Mouse (Mus musculus): ENCODE results near the gene Lix1l. TPM values are rescaled to one million over a fixed set of nuclear protein-coding genes. Genes with fewer than 3 reads are reported as not detected.

Lix1l gene
- polyA plus RNA-seq, 1 experiment from 2014 or later, result 0.73 TPM

- peaks cover 46% of the 10 kb centered on the region for H3K4me1 ChIP-seq (replicated peaks)
- H3K4me2 ChIP-seq, result peak within 1 kb of the TSS; percentile 82
- DNase-seq (peak; percentile 89), ATAC-seq (ENCODE audit: low read depth) (peak; percentile 95)
- peak within 1 kb of the TSS; percentile 62 for H3K27ac ChIP-seq
- peaks cover 44% of the 10 kb centered on the region for H3K27me3 ChIP-seq
- no peaks in the 10 kb centered on the region for H3K9me3 ChIP-seq (replicated peaks)
- peak within 1 kb of the TSS; percentile 63 for H3K4me3 ChIP-seq (replicated peaks)
- H3K9ac ChIP-seq, result peak within 1 kb of the TSS; percentile 73
- H3K36me3 ChIP-seq, result 0 out of 2 replicates have a peak, but pooled peaks cover 6% of the 10 kb centered on the region
- under 1% methylated on average over 36 of the region's 38 CpGs for WGBS (ENCODE audit: insufficient replicate concordance)
Measured at GRCm38 (mm10) chr3:96593790-96594560, 7.0 kb upstream of the Lix1l start, which contains the start of gene Polr3gl. Gene Polr3gl (minus strand): TSS chr3:96594181.

GRCm38 (mm10) chr3:96594851-96595250 lies 6.1 kb upstream of the Lix1l start:
- Histone ChIP-seq H3K4me1 (replicated peaks) (peaks cover 46% of the 10 kb centered on the region), H3K27me3 (peaks cover 52% of the 10 kb centered on the region), H3K27ac (no peak overlapping the region), H3K9ac (no peak overlapping the region), H3K36me3 (0 out of 2 replicates have a peak, but pooled peaks cover 6% of the 10 kb centered on the region), H3K4me3 (replicated peaks) (no peak overlapping the region), H3K9me3 (replicated peaks) (no peaks in the 10 kb centered on the region), H3K4me2 (no peak overlapping the region)
- ATAC-seq (ENCODE audit: low read depth) (no peak), DNase-seq (no peak)
- 82% methylated on average over 5 of the region's 5 CpGs for WGBS (ENCODE audit: insufficient replicate concordance)

GRCm38 (mm10) chr3:96595661-96596060 lies 5.3 kb upstream of the Lix1l start:
- H3K9ac ChIP-seq, result no peak overlapping the region
- ATAC-seq (ENCODE audit: low read depth) (no peak), DNase-seq (no peak)
- no peak overlapping the region for H3K4me3 ChIP-seq (replicated peaks)
- WGBS (ENCODE audit: insufficient replicate concordance), result 31% methylated on average over 6 of the region's 6 CpGs
- H3K4me2 ChIP-seq, result no peak overlapping the region
- H3K36me3 ChIP-seq, result 0 out of 2 replicates have a peak, but pooled peaks cover 1% of the 10 kb centered on the region
- peaks cover 54% of the 10 kb centered on the region for H3K4me1 ChIP-seq (replicated peaks)
- H3K27me3 ChIP-seq, result peaks cover 60% of the 10 kb centered on the region
- no peak overlapping the region for H3K27ac ChIP-seq
- no peaks in the 10 kb centered on the region for H3K9me3 ChIP-seq (replicated peaks)

- Histone ChIP-seq H3K27ac (no peak within 1 kb of the TSS), H3K9ac (peak within 1 kb of the TSS; percentile 56), H3K27me3 (peaks cover 67% of the 10 kb centered on the region), H3K4me2 (peak within 1 kb of the TSS; percentile 68), H3K9me3 (replicated peaks) (no peaks in the 10 kb centered on the region), H3K36me3 (no peaks in the 10 kb centered on the region), H3K4me3 (replicated peaks) (peak within 1 kb of the TSS; percentile 53), H3K4me1 (replicated peaks) (peaks cover 59% of the 10 kb centered on the region)
- no peak for ATAC-seq (ENCODE audit: low read depth)
- WGBS (ENCODE audit: insufficient replicate concordance), result 5% methylated on average over 20 of the region's 23 CpGs
- no peak for DNase-seq
Measured at GRCm38 (mm10) chr3:96596228-96596707, 4.7 kb upstream of the Lix1l start, which contains the start of gene Ankrd34a. Gene Ankrd34a (plus strand): TSS chr3:96596636.

GRCm38 (mm10) chr3:96596855-96597254 lies 4.1 kb upstream of the Lix1l start:
- ATAC-seq (ENCODE audit: low read depth) (no peak), DNase-seq (no peak)
- 3% methylated on average over 9 of the region's 12 CpGs for WGBS (ENCODE audit: insufficient replicate concordance)
- peaks cover 72% of the 10 kb centered on the region for H3K27me3 ChIP-seq
- H3K27ac ChIP-seq, result no peak overlapping the region
- H3K4me1 ChIP-seq (replicated peaks), result peaks cover 62% of the 10 kb centered on the region
- peak overlapping the region; percentile 68 for H3K4me2 ChIP-seq
- peak overlapping the region; percentile 53 for H3K4me3 ChIP-seq (replicated peaks)
- H3K9me3 ChIP-seq (replicated peaks), result no peaks in the 10 kb centered on the region
- no peaks in the 10 kb centered on the region for H3K36me3 ChIP-seq
- no peak overlapping the region for H3K9ac ChIP-seq

GRCm38 (mm10) chr3:96597435-96597891 lies 3.5 kb upstream of the Lix1l start:
- Histone ChIP-seq H3K27ac (no peak overlapping the region), H3K9me3 (replicated peaks) (no peaks in the 10 kb centered on the region), H3K27me3 (peaks cover 78% of the 10 kb centered on the region), H3K4me2 (peak overlapping the region; percentile 68), H3K4me3 (replicated peaks) (peak overlapping the region; percentile 53), H3K36me3 (no peaks in the 10 kb centered on the region), H3K9ac (peak overlapping the region; percentile 56), H3K4me1 (replicated peaks) (peaks cover 56% of the 10 kb centered on the region)
- no peak for ATAC-seq (ENCODE audit: low read depth)
- WGBS (ENCODE audit: insufficient replicate concordance), result under 1% methylated on average over 40 of the region's 40 CpGs
- no peak for DNase-seq

GRCm38 (mm10) chr3:96598156-96599068 lies 2.5 kb upstream of the Lix1l start:
- no peak for DNase-seq
- ATAC-seq (ENCODE audit: low read depth), result no peak
- peak overlapping the region; percentile 68 for H3K4me2 ChIP-seq
- no peaks in the 10 kb centered on the region for H3K36me3 ChIP-seq
- H3K4me1 ChIP-seq (replicated peaks), result peaks cover 46% of the 10 kb centered on the region
- no peak overlapping the region for H3K27ac ChIP-seq
- peak overlapping the region; percentile 53 for H3K4me3 ChIP-seq (replicated peaks)
- peaks cover 86% of the 10 kb centered on the region for H3K27me3 ChIP-seq
- H3K9ac ChIP-seq, result peak overlapping the region; percentile 56; the same call in 1 of the 2 replicates
- WGBS (ENCODE audit: insufficient replicate concordance), result 5% methylated on average over 54 of the region's 54 CpGs
- no peaks in the 10 kb centered on the region for H3K9me3 ChIP-seq (replicated peaks)

GRCm38 (mm10) chr3:96599069-96599393 lies 1.9 kb upstream of the Lix1l start:
- Histone ChIP-seq H3K4me2 (no peak overlapping the region; the same call in 1 of the 2 replicates), H3K27ac (no peak overlapping the region), H3K36me3 (no peaks in the 10 kb centered on the region), H3K27me3 (peaks cover 89% of the 10 kb centered on the region), H3K9ac (no peak overlapping the region), H3K4me3 (replicated peaks) (no peak overlapping the region), H3K9me3 (replicated peaks) (no peaks in the 10 kb centered on the region), H3K4me1 (replicated peaks) (peaks cover 46% of the 10 kb centered on the region)
- 68% methylated on average over 8 of the region's 8 CpGs for WGBS (ENCODE audit: insufficient replicate concordance)
- ATAC-seq (ENCODE audit: low read depth), result no peak
- no peak for DNase-seq

- no peaks in the 10 kb centered on the region for H3K36me3 ChIP-seq
- no peak overlapping the region for H3K4me3 ChIP-seq (replicated peaks)
- WGBS (ENCODE audit: insufficient replicate concordance), result 68% methylated on average over 3 of the region's 3 CpGs
- no peak overlapping the region for H3K9ac ChIP-seq
- no peak overlapping the region for H3K27ac ChIP-seq
- no peak overlapping the region for H3K4me2 ChIP-seq
- H3K27me3 ChIP-seq, result peaks cover 89% of the 10 kb centered on the region
- no peaks in the 10 kb centered on the region for H3K9me3 ChIP-seq (replicated peaks)
- DNase-seq, result no peak
- ATAC-seq (ENCODE audit: low read depth), result no peak
- H3K4me1 ChIP-seq (replicated peaks), result peaks cover 46% of the 10 kb centered on the region
Measured at GRCm38 (mm10) chr3:96599411-96599810, 1.5 kb upstream of the Lix1l start.

GRCm38 (mm10) chr3:96601251-96601787 lies 370 bp downstream of the Lix1l start:
- no peak; the same call in 1 of the 2 replicates for ATAC-seq (ENCODE audit: low read depth)

More at GRCm38 (mm10) chr3:96601251-96601787, 370 bp downstream of the Lix1l start:
- Histone ChIP-seq H3K27ac (peak overlapping the region; percentile 64), H3K9ac (peak overlapping the region; percentile 71), H3K4me1 (replicated peaks) (peaks cover 40% of the 10 kb centered on the region), H3K9me3 (replicated peaks) (no peaks in the 10 kb centered on the region), H3K4me3 (replicated peaks) (peak overlapping the region; percentile 67), H3K4me2 (peak overlapping the region; percentile 85), H3K36me3 (no peaks in the 10 kb centered on the region), H3K27me3 (peaks cover 72% of the 10 kb centered on the region)
- no peak for DNase-seq
- WGBS (ENCODE audit: insufficient replicate concordance), result 3% methylated on average over 25 of the region's 40 CpGs
